In the genomic region with DNA sequence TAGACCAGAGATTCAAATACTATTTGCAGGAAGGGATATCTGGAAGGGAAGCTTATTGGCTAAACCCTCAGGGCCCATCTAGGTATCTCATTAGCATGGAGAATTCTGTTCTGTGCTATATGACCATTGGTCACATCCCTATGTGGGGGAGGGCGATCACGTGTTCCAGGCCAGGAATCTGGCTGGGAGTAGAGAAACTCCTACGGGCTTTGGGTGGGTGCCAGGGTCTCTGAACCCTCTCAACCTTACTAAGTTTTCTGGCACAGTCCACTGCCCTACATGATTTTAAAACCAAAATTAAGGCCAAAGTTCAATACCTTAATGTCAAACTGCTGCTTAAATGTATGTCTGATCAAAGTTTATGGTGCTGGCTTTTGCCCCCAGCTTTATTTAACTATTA, we compare ENCODE assay signal across 14 mouse cellular contexts.
"Had no signal": no experiment of that assay in that cellular context is flagged by ENCODE, and none has a peak within 500 bp of the region (broad histone marks: within the 10 kb centered on the region; RNA-seq: fewer than 3 reads in every experiment).

No protein-coding gene starts in this region.

- H3K4me2 ChIP-seq: limb, embryonic 13.5 days; liver, embryonic 11.5 days; liver, embryonic 15.5 days; lung, embryonic 14.5 days; midbrain, embryonic 11.5 days; midbrain, embryonic 15.5 days; neural tube, embryonic 12.5 days had no signal

- H3K36me3 ChIP-seq: limb, embryonic 13.5 days; liver, embryonic 15.5 days; midbrain, embryonic 15.5 days; neural tube, embryonic 12.5 days had no signal

- DNase-seq: left cerebral cortex, postnatal 4 days; lung, embryonic 14.5 days; lung, postnatal 14 days; retina, postnatal 1 day; thymus, adult 18-20 months; thymus, postnatal 14 days had no signal

- H3K27ac ChIP-seq: limb, embryonic 13.5 days; liver, embryonic 15.5 days; macrophage; midbrain, embryonic 15.5 days; neural tube, embryonic 12.5 days had no signal

- H3K9ac ChIP-seq: limb, embryonic 13.5 days; liver, embryonic 15.5 days; lung, embryonic 14.5 days; midbrain, embryonic 15.5 days; neural tube, embryonic 12.5 days had no signal

- ATAC-seq: midbrain, embryonic 15.5 days had no signal

- H3K4me1 ChIP-seq: liver, embryonic 15.5 days; megakaryocyte, embryonic 14.5 days; midbrain, embryonic 15.5 days; neural tube, embryonic 12.5 days had no signal

- H3K27me3 ChIP-seq: limb, embryonic 13.5 days; liver, embryonic 15.5 days; megakaryocyte, embryonic 14.5 days; midbrain, embryonic 15.5 days; neural tube, embryonic 12.5 days had no signal

- H3K4me3 ChIP-seq: limb, embryonic 13.5 days; liver, embryonic 15.5 days; megakaryocyte, embryonic 14.5 days; midbrain, embryonic 15.5 days; neural tube, embryonic 12.5 days had no signal

- H3K9me3 ChIP-seq: limb, embryonic 13.5 days; liver, embryonic 15.5 days; midbrain, embryonic 15.5 days; neural tube, embryonic 12.5 days had no signal
